Mouse (Mus musculus) liver, adult 2 months (tissue): ENCODE data around the gene Fbln2. TPM values are rescaled to one million over a fixed set of nuclear protein-coding genes. Genes with fewer than 3 reads are reported as not detected.

Experiments used
- DNase-seq: peaks from one replicate; pipeline ENCODE4 v3.0.0-alpha.2; 2011; ENCODE audit warnings: low read depth, low spot score; ENCODE audit errors: extremely low read depth
- H3K27ac ChIP-seq: fragments of 200-500 bp; replicated peaks from 2 replicates; pipeline ENCODE4 v1.5.1; 2012; ENCODE audit warnings: low read depth, mild to moderate bottlenecking, control low read depth, inconsistent platforms, low read length; ENCODE audit not compliant: insufficient read depth
- H3K27me3 ChIP-seq: fragments of 200-500 bp; 2 replicates; pipeline ENCODE4 v1.6.1; 2012; ENCODE audit warnings: mild to moderate bottlenecking, moderate library complexity, low read length, inconsistent platforms; ENCODE audit not compliant: control insufficient read depth, insufficient read depth
- H3K36me3 ChIP-seq: fragments of 200-500 bp; 2 replicates; pipeline ENCODE4 v1.6.1; 2012; ENCODE audit warnings: low read length, inconsistent platforms; ENCODE audit not compliant: control insufficient read depth, insufficient read depth
- H3K4me1 ChIP-seq: fragments of 200-500 bp; 2 replicates; pipeline ENCODE4 v1.6.1; 2011; ENCODE audit warnings: low read length; ENCODE audit not compliant: control insufficient read depth, insufficient read depth
- H3K4me3 ChIP-seq: fragments of 200-500 bp; 2 replicates; pipeline ENCODE4 v1.5.1; 2011; ENCODE audit warnings: low read depth, mild to moderate bottlenecking, control low read depth, low read length, moderate library complexity; ENCODE audit not compliant: insufficient read depth
- H3K79me2 ChIP-seq: fragments of 200-500 bp; 2 replicates; pipeline ENCODE4 v1.6.1; 2012; ENCODE audit warnings: inconsistent platforms, mild to moderate bottlenecking, low read length, moderate library complexity; ENCODE audit not compliant: control insufficient read depth, insufficient read depth
- H3K9ac ChIP-seq: fragments of 200-500 bp; 2 replicates; pipeline ENCODE4 v1.6.1; 2012; ENCODE audit warnings: low read depth, mild to moderate bottlenecking, control low read depth, inconsistent platforms, low read length
- CTCF ChIP-seq: fragments of 200-500 bp; IDR thresholded peaks from 2 replicates; pipeline ENCODE4 v1.5.1; 2011; ENCODE audit warnings: low read depth, low read length, control low read depth
- POLR2A ChIP-seq: fragments of 200-500 bp; IDR thresholded peaks from 2 replicates; pipeline ENCODE4 v1.6.1; 2011; ENCODE audit warnings: low read length, control low read depth; ENCODE audit not compliant: insufficient read depth; ENCODE audit errors: extremely low read depth
- WGBS: fragments of 180-500 bp; shearing (Covaris S2); methylation state at CpG from one replicate; pipeline ENCODE4 v1.1.7; 2018; 5-methylcytosine and 5-hydroxymethylcytosine counted together
- polyA plus RNA-seq: library from polyadenylated mRNA; depleted of rRNA; stranded (reverse); fragments of >200 nt; gene quantifications from 2 replicates; pipeline ENCODE4 v1.2.3, GENCODE M21; 2012
- total RNA-seq: library from RNA; depleted of rRNA; stranded (reverse); fragments of >200 nt; gene quantifications from 2 replicates; pipeline ENCODE4 v1.2.3, GENCODE M21; 2014

Gene Fbln2
- total and polyA plus RNA-seq, 2 experiments, result 1.4 to 3.5 TPM

GRCm38 (mm10) chr6:91259440-91260120 is 47.3 kb downstream of the Fbln2 start:
- WGBS, result 80% methylated on average over 16 of the region's 16 CpGs
- no peak for TF ChIP-seq CTCF
- TF ChIP-seq POLR2A, result no peak
- Histone ChIP-seq H3K36me3 (no peaks in the 10 kb centered on the region), H3K4me1 (no peaks in the 10 kb centered on the region), H3K27ac (no peak overlapping the region), H3K27me3 (no peaks in the 10 kb centered on the region), H3K79me2 (no peaks in the 10 kb centered on the region), H3K9ac (no peak overlapping the region), H3K4me3 (no peak overlapping the region)
- DNase-seq, result no peak

GRCm38 (mm10) chr6:91260347-91260986 is 48.2 kb downstream of the Fbln2 start:
- Histone ChIP-seq H3K27me3 (no peaks in the 10 kb centered on the region), H3K4me3 (no peak overlapping the region), H3K4me1 (no peaks in the 10 kb centered on the region), H3K27ac (no peak overlapping the region), H3K79me2 (no peaks in the 10 kb centered on the region), H3K36me3 (no peaks in the 10 kb centered on the region), H3K9ac (no peak overlapping the region)
- no peak for DNase-seq
- TF ChIP-seq POLR2A, result no peak
- TF ChIP-seq CTCF, result no peak
- WGBS, result 81% methylated on average over 8 of the region's 8 CpGs

- Histone ChIP-seq H3K4me1 (no peaks in the 10 kb centered on the region), H3K36me3 (no peaks in the 10 kb centered on the region), H3K9ac (no peak overlapping the region), H3K4me3 (no peak overlapping the region), H3K27ac (no peak overlapping the region), H3K79me2 (no peaks in the 10 kb centered on the region), H3K27me3 (no peaks in the 10 kb centered on the region)
- no peak for TF ChIP-seq POLR2A
- TF ChIP-seq CTCF, result no peak
- 72% methylated on average over 3 of the region's 3 CpGs for WGBS
- no peak for DNase-seq
Observed at GRCm38 (mm10) chr6:91260987-91261367, 48.7 kb downstream of the Fbln2 start.

GRCm38 (mm10) chr6:91265616-91266015 is 53.4 kb downstream of the Fbln2 start:
- DNase-seq, result no peak

GRCm38 (mm10) chr6:91266647-91267046 is 54.4 kb downstream of the Fbln2 start:
- TF ChIP-seq POLR2A (no peak), CTCF (no peak)
- no peak overlapping the region for H3K4me3 ChIP-seq
- DNase-seq, result no peak
- no peaks in the 10 kb centered on the region for H3K4me1 ChIP-seq
- no peaks in the 10 kb centered on the region for H3K27me3 ChIP-seq
- no peak overlapping the region for H3K27ac ChIP-seq
- WGBS, result 78% methylated on average over 1 of the region's 1 CpGs
- no peaks in the 10 kb centered on the region for H3K36me3 ChIP-seq
- H3K79me2 ChIP-seq, result no peaks in the 10 kb centered on the region
- no peak overlapping the region for H3K9ac ChIP-seq

More at GRCm38 (mm10) chr6:91265616-91266015, 53.4 kb downstream of the Fbln2 start:
- H3K27ac ChIP-seq, result no peak overlapping the region
- no peak overlapping the region for H3K4me3 ChIP-seq
- no peaks in the 10 kb centered on the region for H3K27me3 ChIP-seq
- WGBS, result 88% methylated on average over 12 of the region's 12 CpGs
- no peaks in the 10 kb centered on the region for H3K4me1 ChIP-seq
- TF ChIP-seq CTCF (no peak), POLR2A (no peak)
- no peak overlapping the region for H3K9ac ChIP-seq
- no peaks in the 10 kb centered on the region for H3K79me2 ChIP-seq
- no peaks in the 10 kb centered on the region for H3K36me3 ChIP-seq

GRCm38 (mm10) chr6:91268318-91268717 is 56.1 kb downstream of the Fbln2 start:
- H3K4me3 ChIP-seq, result no peak overlapping the region

More at GRCm38 (mm10) chr6:91268318-91268717, 56.1 kb downstream of the Fbln2 start:
- H3K9ac ChIP-seq, result no peak overlapping the region
- no peak for DNase-seq
- H3K27me3 ChIP-seq, result no peaks in the 10 kb centered on the region
- H3K79me2 ChIP-seq, result no peaks in the 10 kb centered on the region
- H3K4me1 ChIP-seq, result no peaks in the 10 kb centered on the region
- 62% methylated on average over 9 of the region's 9 CpGs for WGBS
- no peaks in the 10 kb centered on the region for H3K36me3 ChIP-seq
- no peak overlapping the region for H3K27ac ChIP-seq
- TF ChIP-seq CTCF (no peak), POLR2A (no peak)
